Mouse (Mus musculus): ENCODE measurements around the gene Slamf9. TPM values are rescaled to one million over a fixed set of nuclear protein-coding genes. Genes with fewer than 3 reads are reported as not detected.

Gene Slamf9
- polyA plus RNA-seq (2014; fragmentation: Nextera tagmentation; extraction: Ambion mirVana) = 0.34 and 0.40 TPM in 2 replicates

DNA sequence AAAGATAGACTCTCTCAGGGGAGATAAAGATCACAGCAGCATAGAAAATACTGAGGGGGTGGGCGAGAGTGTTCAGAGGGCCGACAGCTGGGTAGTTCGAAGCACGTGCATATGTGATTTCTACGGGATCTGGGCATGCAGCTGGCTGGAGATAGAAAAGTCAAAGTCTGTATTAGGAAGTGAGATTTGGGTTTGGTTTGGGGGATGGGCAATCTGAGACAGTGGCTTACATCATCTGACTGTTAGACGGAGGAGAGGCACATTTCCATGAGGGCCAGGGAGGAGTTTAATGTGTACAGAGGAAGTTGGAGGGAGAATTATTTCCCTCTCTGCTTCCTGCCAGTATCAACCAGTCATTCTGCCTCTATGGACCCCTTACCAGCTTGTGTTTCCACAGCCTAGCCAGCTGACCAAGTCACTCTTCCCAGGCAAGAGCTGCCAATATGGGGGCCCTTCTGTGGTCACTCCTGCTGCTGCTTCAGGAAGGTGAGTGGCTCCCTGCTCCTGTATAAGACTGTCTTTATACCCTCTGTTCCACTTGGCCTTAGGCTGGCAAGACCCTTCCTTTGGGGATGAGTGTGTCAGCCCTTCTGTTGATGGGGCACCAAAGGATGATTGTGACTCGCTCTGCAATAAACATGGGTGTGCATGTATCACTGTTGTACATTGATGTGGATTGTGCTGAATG is at the start of gene Slamf9:
Slamf9 (plus strand) TSS at position 305 of the 688 bp plus-strand sequence.
- Histone ChIP-seq H3K4me1 (replicated peaks; ENCODE audit: control insufficient read depth, insufficient read depth, low read length) (no peaks in the 10 kb centered on the region), H3K4me2 (replicated peaks; ENCODE audit: low read depth, low read length) (no peak within 1 kb of the TSS), H3K27me3 (ENCODE audit: control insufficient read depth, insufficient read depth, low read length) (no peaks in the 10 kb centered on the region), H3K9me3 (ENCODE audit: control insufficient read depth, low read length) (no peaks in the 10 kb centered on the region), H3K9ac (ENCODE audit: low read depth, low read length) (no peak within 1 kb of the TSS), H3K36me3 (ENCODE audit: control insufficient read depth, insufficient read depth, low read length) (no peaks in the 10 kb centered on the region), H3K27ac (ENCODE audit: low read depth, low read length) (no peak within 1 kb of the TSS), H3K4me3 (ENCODE audit: low read depth, low read length) (no peak within 1 kb of the TSS)
- DNase-seq (ENCODE audit: low spot score) = no peak
- ATAC-seq (ENCODE audit: low FRiP score) = no peak
- WGBS = 81% methylated on average over 7 of the region's 7 CpGs

GRCm38 (mm10) chr1:172426419-172426818 is 48.7 kb upstream of the Slamf9 start:
- Histone ChIP-seq H3K9me3 (ENCODE audit: control insufficient read depth, low read length) (no peaks in the 10 kb centered on the region), H3K36me3 (ENCODE audit: control insufficient read depth, insufficient read depth, low read length) (no peaks in the 10 kb centered on the region), H3K4me3 (ENCODE audit: low read depth, low read length) (no peak overlapping the region), H3K9ac (ENCODE audit: low read depth, low read length) (no peak overlapping the region), H3K27me3 (ENCODE audit: control insufficient read depth, insufficient read depth, low read length) (no peaks in the 10 kb centered on the region), H3K27ac (ENCODE audit: low read depth, low read length) (no peak overlapping the region), H3K4me2 (replicated peaks; ENCODE audit: low read depth, low read length) (no peak overlapping the region), H3K4me1 (replicated peaks; ENCODE audit: control insufficient read depth, insufficient read depth, low read length) (no peaks in the 10 kb centered on the region)
- DNase-seq (ENCODE audit: low spot score) = no peak
- ATAC-seq (ENCODE audit: low FRiP score) = no peak
- 42% methylated on average over 1 of the region's 1 CpGs for WGBS

- Histone ChIP-seq H3K9me3 (ENCODE audit: control insufficient read depth, low read length) (no peaks in the 10 kb centered on the region), H3K4me1 (replicated peaks; ENCODE audit: control insufficient read depth, insufficient read depth, low read length) (no peaks in the 10 kb centered on the region), H3K4me2 (replicated peaks; ENCODE audit: low read depth, low read length) (no peak overlapping the region), H3K9ac (ENCODE audit: low read depth, low read length) (no peak overlapping the region), H3K27ac (ENCODE audit: low read depth, low read length) (no peak overlapping the region), H3K4me3 (ENCODE audit: low read depth, low read length) (no peak overlapping the region), H3K36me3 (ENCODE audit: control insufficient read depth, insufficient read depth, low read length) (no peaks in the 10 kb centered on the region), H3K27me3 (ENCODE audit: control insufficient read depth, insufficient read depth, low read length) (no peaks in the 10 kb centered on the region)
- DNase-seq (ENCODE audit: low spot score) (no peak), ATAC-seq (ENCODE audit: low FRiP score) (no peak)
- WGBS = 87% methylated on average over 3 of the region's 3 CpGs
These were observed 47.3 kb upstream of the Slamf9 start for GRCm38 (mm10) chr1:172427841-172428240.

DNA sequence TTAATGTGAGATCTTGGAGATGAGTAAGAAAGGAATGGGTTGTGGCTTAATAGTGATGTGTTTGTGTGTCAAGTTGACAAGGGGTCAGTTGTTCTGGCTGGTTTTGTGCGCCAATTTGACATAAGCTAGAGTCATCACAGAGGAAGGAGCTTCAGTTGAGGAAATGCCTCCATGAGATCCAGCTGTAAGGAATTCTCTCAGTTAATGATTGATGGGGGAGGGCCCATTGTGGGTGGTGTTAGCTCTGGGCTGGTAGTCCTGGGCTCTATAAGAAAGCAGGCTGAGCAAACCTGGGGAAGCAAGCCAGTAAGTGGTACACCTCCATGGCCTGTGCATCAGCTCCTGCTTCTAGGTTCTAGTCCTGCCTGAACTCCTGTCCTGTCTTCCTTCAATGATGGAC is 46.5 kb upstream of the Slamf9 start:
- H3K4me3 ChIP-seq (ENCODE audit: low read depth, low read length) = no peak overlapping the region
- 77% methylated on average over 1 of the region's 1 CpGs for WGBS
- H3K4me2 ChIP-seq (replicated peaks; ENCODE audit: low read depth, low read length) = no peak overlapping the region
- no peaks in the 10 kb centered on the region for H3K36me3 ChIP-seq (ENCODE audit: control insufficient read depth, insufficient read depth, low read length)
- ATAC-seq (ENCODE audit: low FRiP score) (no peak), DNase-seq (ENCODE audit: low spot score) (no peak)
- H3K9me3 ChIP-seq (ENCODE audit: control insufficient read depth, low read length) = no peaks in the 10 kb centered on the region
- H3K9ac ChIP-seq (ENCODE audit: low read depth, low read length) = no peak overlapping the region
- H3K27me3 ChIP-seq (ENCODE audit: control insufficient read depth, insufficient read depth, low read length) = no peaks in the 10 kb centered on the region
- no peak overlapping the region for H3K27ac ChIP-seq (ENCODE audit: low read depth, low read length)
- no peaks in the 10 kb centered on the region for H3K4me1 ChIP-seq (replicated peaks; ENCODE audit: control insufficient read depth, insufficient read depth, low read length)

DNA sequence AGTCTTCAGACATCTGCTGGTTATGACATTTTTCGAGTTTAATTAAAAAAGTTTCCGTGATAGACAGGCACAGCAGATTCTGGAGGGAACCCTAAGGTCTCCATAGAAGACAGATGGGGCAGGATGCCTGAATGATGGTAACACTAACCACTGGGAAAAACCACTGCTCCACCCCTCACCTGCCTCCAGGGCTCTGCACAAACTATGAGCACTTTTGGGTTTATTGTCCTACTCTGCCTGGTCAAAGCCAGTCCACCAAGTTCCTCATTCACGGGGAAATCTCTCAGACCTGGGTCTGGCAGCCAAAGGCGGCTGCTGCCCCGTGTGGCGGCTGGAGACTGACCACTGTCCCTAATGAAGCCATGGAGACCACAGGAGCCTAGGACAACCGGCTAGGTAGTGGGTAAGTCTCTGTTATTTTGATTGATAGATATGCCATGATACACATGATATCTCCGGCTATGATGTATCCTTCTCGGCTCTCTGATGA is 44.4 kb upstream of the Slamf9 start:
- H3K4me2 ChIP-seq (replicated peaks; ENCODE audit: low read depth, low read length) = no peak overlapping the region
- ATAC-seq (ENCODE audit: low FRiP score) (no peak), DNase-seq (ENCODE audit: low spot score) (no peak)
- H3K4me1 ChIP-seq (replicated peaks; ENCODE audit: control insufficient read depth, insufficient read depth, low read length) = no peaks in the 10 kb centered on the region
- no peak overlapping the region for H3K27ac ChIP-seq (ENCODE audit: low read depth, low read length)
- no peak overlapping the region for H3K4me3 ChIP-seq (ENCODE audit: low read depth, low read length)
- H3K27me3 ChIP-seq (ENCODE audit: control insufficient read depth, insufficient read depth, low read length) = no peaks in the 10 kb centered on the region
- no peaks in the 10 kb centered on the region for H3K9me3 ChIP-seq (ENCODE audit: control insufficient read depth, low read length)
- WGBS = 54% methylated on average over 9 of the region's 9 CpGs
- H3K36me3 ChIP-seq (ENCODE audit: control insufficient read depth, insufficient read depth, low read length) = no peaks in the 10 kb centered on the region
- no peak overlapping the region for H3K9ac ChIP-seq (ENCODE audit: low read depth, low read length)

DNA sequence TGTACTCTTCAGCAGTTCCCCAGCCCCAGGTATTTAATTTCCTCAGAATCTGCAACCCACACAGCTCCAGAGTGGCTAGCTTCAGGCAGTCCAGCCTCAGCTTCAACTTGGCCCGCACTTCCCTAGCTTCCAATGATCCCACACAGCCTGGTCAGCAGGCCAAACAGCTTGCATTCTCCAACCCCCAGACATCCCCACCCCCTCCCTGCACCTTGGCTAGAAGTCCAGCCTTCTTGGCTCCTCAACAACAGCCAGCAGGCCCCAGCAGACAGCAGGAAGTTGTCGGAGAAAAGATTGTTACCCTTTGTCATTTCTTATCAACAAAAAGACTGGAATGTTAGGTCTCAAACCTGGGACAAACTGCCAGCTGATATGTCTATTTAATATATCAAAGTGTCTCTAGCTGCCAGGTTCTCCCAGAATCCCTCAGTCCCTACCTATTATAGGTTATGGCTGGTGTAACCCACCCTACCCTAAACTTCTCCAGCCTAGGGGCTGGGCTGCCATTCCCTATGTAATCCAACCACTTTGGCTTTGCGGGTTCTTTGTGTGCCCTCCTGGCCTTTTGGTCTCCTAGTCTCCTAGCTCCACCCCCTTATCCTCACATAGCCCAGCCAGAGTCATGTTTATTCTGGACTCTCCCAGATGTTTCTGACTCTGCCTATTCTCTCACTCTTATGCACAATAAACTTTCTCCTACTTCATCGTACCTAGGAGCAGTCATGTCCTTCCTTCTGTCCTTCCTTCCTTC is 43.1 kb upstream of the Slamf9 start:
- 48% methylated on average over 4 of the region's 4 CpGs for WGBS
- H3K9me3 ChIP-seq (ENCODE audit: control insufficient read depth, low read length) = no peaks in the 10 kb centered on the region
- H3K9ac ChIP-seq (ENCODE audit: low read depth, low read length) = no peak overlapping the region
- no peaks in the 10 kb centered on the region for H3K4me1 ChIP-seq (replicated peaks; ENCODE audit: control insufficient read depth, insufficient read depth, low read length)
- H3K4me3 ChIP-seq (ENCODE audit: low read depth, low read length) = no peak overlapping the region
- no peak for ATAC-seq (ENCODE audit: low FRiP score)
- no peaks in the 10 kb centered on the region for H3K27me3 ChIP-seq (ENCODE audit: control insufficient read depth, insufficient read depth, low read length)
- no peak overlapping the region for H3K27ac ChIP-seq (ENCODE audit: low read depth, low read length)
- DNase-seq (ENCODE audit: low spot score) = no peak
- no peaks in the 10 kb centered on the region for H3K36me3 ChIP-seq (ENCODE audit: control insufficient read depth, insufficient read depth, low read length)
- no peak overlapping the region for H3K4me2 ChIP-seq (replicated peaks; ENCODE audit: low read depth, low read length)

GRCm38 (mm10) chr1:172432587-172432955 is 42.6 kb upstream of the Slamf9 start:
- no peaks in the 10 kb centered on the region for H3K27me3 ChIP-seq (ENCODE audit: control insufficient read depth, insufficient read depth, low read length)
- WGBS = 84% methylated on average over 3 of the region's 3 CpGs
- no peaks in the 10 kb centered on the region for H3K36me3 ChIP-seq (ENCODE audit: control insufficient read depth, insufficient read depth, low read length)
- H3K27ac ChIP-seq (ENCODE audit: low read depth, low read length) = no peak overlapping the region
- no peaks in the 10 kb centered on the region for H3K9me3 ChIP-seq (ENCODE audit: control insufficient read depth, low read length)
- H3K4me1 ChIP-seq (replicated peaks; ENCODE audit: control insufficient read depth, insufficient read depth, low read length) = no peaks in the 10 kb centered on the region
- no peak overlapping the region for H3K4me2 ChIP-seq (replicated peaks; ENCODE audit: low read depth, low read length)
- ATAC-seq (ENCODE audit: low FRiP score) (no peak), DNase-seq (ENCODE audit: low spot score) (no peak)
- H3K4me3 ChIP-seq (ENCODE audit: low read depth, low read length) = no peak overlapping the region
- no peak overlapping the region for H3K9ac ChIP-seq (ENCODE audit: low read depth, low read length)

DNA sequence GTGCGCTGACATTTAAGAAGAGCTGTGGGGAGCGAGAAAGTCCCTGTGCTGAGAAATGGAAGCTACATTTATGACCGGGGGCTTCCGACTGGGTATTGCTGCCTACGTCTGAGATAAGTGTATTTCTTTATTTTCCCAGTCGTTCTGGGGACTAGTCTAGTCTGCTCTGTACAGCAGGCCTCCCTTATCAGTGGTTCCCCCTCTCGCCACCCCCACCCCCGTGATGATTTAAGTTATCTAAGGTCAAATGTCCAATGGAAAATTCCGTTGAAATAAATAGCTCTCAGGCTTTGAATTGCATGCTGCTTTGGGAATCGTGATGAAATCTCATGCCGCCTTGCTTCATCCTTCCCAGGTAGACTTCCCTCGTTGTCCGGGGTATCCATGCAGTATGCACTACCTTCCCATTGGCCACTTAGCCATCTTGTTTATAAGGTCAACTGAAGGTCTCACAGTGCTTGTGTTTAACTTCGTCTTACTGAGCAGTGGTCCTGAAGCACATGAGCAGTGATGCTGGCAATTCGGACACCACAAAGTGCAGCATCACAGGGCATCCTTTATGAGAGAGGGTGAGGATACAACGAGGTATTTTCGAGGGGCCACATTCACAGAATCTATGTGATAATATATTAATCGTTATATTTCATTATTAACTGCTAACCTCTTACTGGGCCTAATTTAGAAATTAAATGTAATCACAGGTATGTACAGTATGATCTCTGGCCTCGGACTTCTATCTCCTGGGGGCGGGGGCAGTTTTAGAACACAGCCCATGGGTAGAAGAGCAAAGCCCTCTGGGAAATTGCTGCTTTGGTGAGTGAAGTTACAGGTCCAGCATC is 41.9 kb upstream of the Slamf9 start:
- no peak overlapping the region for H3K27ac ChIP-seq (ENCODE audit: low read depth, low read length)
- H3K4me1 ChIP-seq (replicated peaks; ENCODE audit: control insufficient read depth, insufficient read depth, low read length) = no peaks in the 10 kb centered on the region
- ATAC-seq (ENCODE audit: low FRiP score) = no peak
- WGBS = 89% methylated on average over 20 of the region's 20 CpGs
- no peaks in the 10 kb centered on the region for H3K9me3 ChIP-seq (ENCODE audit: control insufficient read depth, low read length)
- H3K4me3 ChIP-seq (ENCODE audit: low read depth, low read length) = no peak overlapping the region
- no peak overlapping the region for H3K4me2 ChIP-seq (replicated peaks; ENCODE audit: low read depth, low read length)
- no peaks in the 10 kb centered on the region for H3K27me3 ChIP-seq (ENCODE audit: control insufficient read depth, insufficient read depth, low read length)
- DNase-seq (ENCODE audit: low spot score) = no peak
- H3K36me3 ChIP-seq (ENCODE audit: control insufficient read depth, insufficient read depth, low read length) = no peaks in the 10 kb centered on the region
- no peak overlapping the region for H3K9ac ChIP-seq (ENCODE audit: low read depth, low read length)

All from hindbrain, embryonic 11.5 days (tissue).